Mouse (Mus musculus): ENCODE results near the gene Gm21833. TPM values are rescaled to one million over a fixed set of nuclear protein-coding genes. Genes with fewer than 3 reads are reported as not detected.
"Not testable (repeated sequence)": the region's sequence is repeated elsewhere in the genome, so short reads cannot be mapped to it uniquely, and the experiment has no call there.

Gm21833 gene
- total RNA-seq (2017): 0.39 TPM in 1 of 3 replicates, not detected in the others

DNA sequence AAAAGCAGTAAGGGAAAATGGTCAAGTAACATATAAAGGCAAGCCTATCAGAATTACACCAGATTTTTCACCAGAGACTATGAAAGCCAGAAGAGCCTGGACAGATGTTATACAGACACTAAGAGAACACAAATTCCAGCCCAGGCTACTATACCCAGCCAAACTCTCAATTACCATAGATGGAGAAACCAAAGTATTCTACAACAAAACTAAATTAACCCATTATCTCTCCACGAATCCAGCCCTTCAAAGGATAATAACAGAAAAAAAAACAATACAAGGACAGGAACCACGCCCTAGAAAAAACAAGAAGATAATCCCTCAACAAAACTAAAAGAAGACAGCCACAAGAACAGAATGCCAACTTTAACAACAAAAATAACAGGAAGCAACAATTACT is at the start of gene Gm21833:
Gm21833 (plus strand) TSS at position 301 of the 400 bp plus-strand sequence.
- ATAC-seq (replicated peaks; ENCODE audit: insufficient number of reproducible peaks, low FRiP score, low TSS enrichment, poor library complexity, severe bottlenecking): not testable (repeated sequence)

DNA sequence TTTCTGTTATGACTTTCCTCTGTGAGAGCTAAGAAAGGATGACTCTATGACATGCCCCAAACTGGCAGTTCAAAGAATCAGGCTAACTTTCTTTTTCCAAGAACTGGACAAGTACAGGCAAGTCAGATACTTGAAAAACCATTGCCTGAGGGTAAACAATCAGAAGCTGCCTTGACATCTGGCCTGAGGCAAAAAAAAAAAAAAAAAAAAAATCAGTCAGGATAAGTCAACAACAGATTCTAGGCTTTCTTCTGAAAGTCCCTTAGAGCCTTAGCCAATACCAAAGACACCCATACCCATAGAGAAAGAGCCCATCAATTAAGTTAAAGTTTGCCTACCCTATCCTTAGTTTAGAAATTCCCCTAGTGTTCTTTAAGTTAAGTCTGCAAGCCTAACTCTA is 38.7 kb upstream of the Gm21833 start:
- ATAC-seq (replicated peaks; ENCODE audit: insufficient number of reproducible peaks, low FRiP score, low TSS enrichment, poor library complexity, severe bottlenecking): no peak

DNA sequence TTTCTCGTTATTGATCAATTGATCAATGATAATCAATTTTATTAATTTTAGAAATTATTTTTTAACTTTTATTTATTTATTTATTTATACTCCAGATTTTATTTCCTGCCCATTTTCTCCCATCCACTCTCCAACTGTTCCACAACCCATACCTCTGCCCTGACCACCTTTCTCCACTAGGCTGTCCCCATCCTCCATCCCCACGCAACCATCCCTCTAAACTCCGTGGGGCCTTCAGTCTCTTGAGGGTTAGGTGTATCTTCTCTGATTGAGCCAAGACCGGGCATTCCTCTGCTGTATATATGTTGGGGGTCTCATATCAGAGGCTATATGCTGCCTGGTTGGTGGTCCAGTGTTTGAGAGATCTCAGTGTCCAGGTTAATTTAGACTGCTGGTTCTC is 31.7 kb upstream of the Gm21833 start:
- no peak for ATAC-seq (replicated peaks; ENCODE audit: insufficient number of reproducible peaks, low FRiP score, low TSS enrichment, poor library complexity, severe bottlenecking)

DNA sequence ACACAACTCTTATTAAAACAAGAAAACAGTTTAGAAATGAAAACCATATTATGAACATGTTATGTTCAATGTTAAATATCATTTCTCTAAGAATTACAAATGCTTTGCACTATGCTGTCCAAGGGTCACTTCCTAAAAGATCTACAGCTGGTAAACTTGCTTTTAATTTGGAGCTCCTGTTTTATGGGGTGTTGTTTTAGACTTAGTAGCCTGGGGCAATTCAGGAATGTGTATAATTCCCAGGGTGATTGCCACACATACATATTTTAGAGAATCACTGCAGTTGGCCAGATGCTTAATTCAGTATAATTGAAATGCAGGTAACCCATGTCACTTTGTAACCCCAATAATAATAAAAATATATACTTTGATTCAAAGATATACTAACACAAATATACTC is 12.9 kb upstream of the Gm21833 start:
- ATAC-seq (replicated peaks; ENCODE audit: insufficient number of reproducible peaks, low FRiP score, low TSS enrichment, poor library complexity, severe bottlenecking): no peak

DNA sequence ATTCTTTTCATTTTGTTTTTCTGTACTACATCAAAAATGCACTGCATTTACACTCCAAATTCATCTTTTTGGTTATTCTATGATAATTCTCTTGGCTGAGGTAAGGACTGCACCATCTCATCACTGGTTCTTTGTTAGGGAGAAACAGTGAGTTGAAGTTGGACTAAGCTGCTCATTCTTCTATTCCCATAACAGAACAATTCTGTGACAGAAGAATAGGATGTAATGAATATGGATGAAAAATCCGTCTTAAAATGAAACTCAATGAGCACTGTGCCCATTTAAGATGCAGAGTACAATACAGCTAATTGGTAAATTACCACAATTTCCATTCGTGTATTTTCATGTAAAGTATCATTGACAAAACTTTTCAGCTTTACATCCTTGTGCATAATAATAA is 11.6 kb upstream of the Gm21833 start:
- ATAC-seq (replicated peaks; ENCODE audit: insufficient number of reproducible peaks, low FRiP score, low TSS enrichment, poor library complexity, severe bottlenecking): no peak

DNA sequence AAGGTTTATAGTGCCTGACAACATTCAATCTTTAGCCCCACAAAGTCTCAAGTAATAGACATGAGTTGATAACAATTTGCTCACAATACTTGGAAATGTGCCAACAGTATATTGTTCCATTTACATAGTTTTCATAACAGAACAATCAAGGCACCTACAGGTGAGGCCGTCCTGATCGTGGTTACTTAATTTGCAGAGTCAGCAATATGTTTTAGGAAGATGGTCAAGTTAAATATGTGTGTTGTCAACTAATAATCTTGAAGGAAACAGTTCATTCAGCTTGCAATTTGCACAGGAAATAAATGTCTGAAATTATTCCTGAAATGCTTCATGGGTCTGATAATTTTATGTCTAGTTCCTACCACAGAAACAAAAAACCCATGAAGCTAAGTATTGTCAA is 27.6 kb downstream of the Gm21833 start:
- no peak for ATAC-seq (replicated peaks; ENCODE audit: insufficient number of reproducible peaks, low FRiP score, low TSS enrichment, poor library complexity, severe bottlenecking)

DNA sequence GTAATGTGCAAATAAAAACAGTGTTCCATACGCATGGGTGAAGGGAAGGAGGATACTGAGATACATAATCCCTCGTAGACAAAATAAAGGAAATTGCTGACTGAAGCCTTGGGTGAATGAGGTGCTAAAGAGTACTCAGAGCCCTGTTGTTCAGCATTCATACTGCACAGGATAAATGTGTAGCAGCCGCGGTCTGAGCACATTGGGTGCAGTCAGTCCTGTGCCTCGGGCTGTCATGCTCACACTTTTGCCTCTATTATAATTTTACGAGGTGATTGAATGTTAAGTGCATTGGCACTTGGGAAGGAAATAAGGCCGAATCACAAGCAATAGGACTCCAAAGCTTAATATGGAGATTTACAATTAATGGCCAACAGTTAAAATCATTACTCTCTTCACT is 36.4 kb downstream of the Gm21833 start:
- ATAC-seq (replicated peaks; ENCODE audit: insufficient number of reproducible peaks, low FRiP score, low TSS enrichment, poor library complexity, severe bottlenecking): no peak

Measured in monocyte, adult 5-6 weeks (primary cell).